Mouse (Mus musculus): ENCODE data around the gene Rbm20.

The Rbm20 gene

GRCm38 (mm10) chr19:53810024-53810423, 132.9 kb downstream of the Rbm20 start:
- DNase-seq (ENCODE audit: low spot score in 2 of 2): no peak

GRCm38 (mm10) chr19:53810584-53810983, 133.5 kb downstream of the Rbm20 start:
- DNase-seq (ENCODE audit: low spot score in 2 of 2): no peak

GRCm38 (mm10) chr19:53813576-53813975, 136.5 kb downstream of the Rbm20 start:
- no peak for DNase-seq (ENCODE audit: low spot score in 2 of 2)

- DNase-seq (ENCODE audit: low spot score in 2 of 2): no peak
Observed at GRCm38 (mm10) chr19:53815714-53816113, 138.6 kb downstream of the Rbm20 start.

GRCm38 (mm10) chr19:53816242-53816641, 139.1 kb downstream of the Rbm20 start:
- DNase-seq (ENCODE audit: low spot score in 2 of 2): no peak

- DNase-seq (ENCODE audit: low spot score in 2 of 2): no peak
Observed at GRCm38 (mm10) chr19:53819299-53819698, 142.2 kb downstream of the Rbm20 start.

- DNase-seq (ENCODE audit: low spot score in 2 of 2): no peak
Observed at GRCm38 (mm10) chr19:53821241-53822120, 144.4 kb downstream of the Rbm20 start.

GRCm38 (mm10) chr19:53823847-53824246, 146.7 kb downstream of the Rbm20 start:
- no peak for DNase-seq (ENCODE audit: low spot score in 2 of 2)

GRCm38 (mm10) chr19:53824872-53825680, 148.0 kb downstream of the Rbm20 start:
- no peak for DNase-seq (ENCODE audit: low spot score in 2 of 2)

- DNase-seq (ENCODE audit: low spot score in 2 of 2): no peak
Observed at GRCm38 (mm10) chr19:53829990-53830389, 152.9 kb downstream of the Rbm20 start.

GRCm38 (mm10) chr19:53830407-53831163, 153.5 kb downstream of the Rbm20 start:
- no peak for DNase-seq (ENCODE audit: low spot score in 2 of 2)

- DNase-seq (ENCODE audit: low spot score in 2 of 2): no peak
Observed at GRCm38 (mm10) chr19:53831164-53831448, 154.0 kb downstream of the Rbm20 start.

GRCm38 (mm10) chr19:53832512-53832911, 155.4 kb downstream of the Rbm20 start:
- DNase-seq (ENCODE audit: low spot score in 2 of 2): no peak

GRCm38 (mm10) chr19:53833745-53834369, 156.8 kb downstream of the Rbm20 start:
- no peak for DNase-seq (ENCODE audit: low spot score in 2 of 2)

GRCm38 (mm10) chr19:53836569-53837454, 159.7 kb downstream of the Rbm20 start:
- no peak for DNase-seq (ENCODE audit: low spot score in 2 of 2)

- DNase-seq (ENCODE audit: low spot score in 2 of 2): no peak
Observed at GRCm38 (mm10) chr19:53838850-53839249, 161.7 kb downstream of the Rbm20 start.

GRCm38 (mm10) chr19:53839837-53840236, 162.7 kb downstream of the Rbm20 start:
- no peak for DNase-seq (ENCODE audit: low spot score in 2 of 2)

GRCm38 (mm10) chr19:53841915-53842314, 164.8 kb downstream of the Rbm20 start:
- DNase-seq (ENCODE audit: low spot score in 2 of 2): no peak

- no peak for DNase-seq (ENCODE audit: low spot score in 2 of 2)
Observed at GRCm38 (mm10) chr19:53843972-53844371, 166.9 kb downstream of the Rbm20 start.

GRCm38 (mm10) chr19:53848272-53848995, 171.3 kb downstream of the Rbm20 start:
- DNase-seq (ENCODE audit: low spot score in 2 of 2): no peak

Data from urinary bladder, postnatal 4 days (tissue).